Mouse (Mus musculus): ENCODE data around the gene Adss. TPM values are rescaled to one million over a fixed set of nuclear protein-coding genes. Genes with fewer than 3 reads are reported as not detected.

Adss gene
- 11.5 and 30.3 TPM in 2 replicates for polyA plus RNA-seq (2012; rRNA removed; ENCODE audit: low replicate concordance)

GRCm38 (mm10) chr1:177796193-177796939 lies at the start of gene Adss:
TSS of gene Adss (minus strand) at chr1:177796511.

GRCm38 (mm10) chr1:177729043-177730024 lies 67.0 kb downstream of the Adss start, which contains the start of gene 1700016C15Rik:
TSS of gene 1700016C15Rik (plus strand) at chr1:177729814.

Other genes with a start within 250 kb of the Adss start
- not detected in 2 replicates for gene 1700016C15Rik, start 66.7 kb downstream of the Adss start, polyA plus RNA-seq (2012; rRNA removed; ENCODE audit: low replicate concordance)
- gene Catspere2, start 186.9 kb upstream of the Adss start, polyA plus RNA-seq (2012; rRNA removed; ENCODE audit: low replicate concordance), result 0.67 and 0.73 TPM in 2 replicates

Data from subcutaneous adipose tissue, adult 2 months (tissue).